Comparison of ENCODE assay signal across 8 mouse cellular contexts in genomic region chr9:55512027-55512543, GRCm38 (mm10). TPM values are rescaled to one million over a fixed set of nuclear protein-coding genes. Genes with fewer than 3 reads are reported as not detected.
DNase-seq lines count a peak whose midpoint lies in the region; ATAC-seq lines count a peak whose summit lies in the region.

TSS of gene Etfa (minus strand) at chr9:55512243.

- peaks cover 0 to 16% of the 10 kb centered on the region in 2 experiments; a peak in 1 of 4 replicates for H3K4me1 ChIP-seq in heart, embryonic 14.5 days (ENCODE audit: control insufficient read depth in 2 of 2, insufficient read depth in 2 of 2, low read length in 2 of 2)
- H3K4me1 ChIP-seq in liver, embryonic 13.5 days (replicated peaks) = peaks cover 27% of the 10 kb centered on the region
- peaks cover 9% of the 10 kb centered on the region for H3K4me1 ChIP-seq in stomach, embryonic 16.5 days (ENCODE audit: control insufficient read depth, insufficient read depth, low read length)

- H3K36me3 ChIP-seq in heart, embryonic 14.5 days (ENCODE audit: control insufficient read depth, insufficient read depth, low read length) = 0 out of 2 replicates have a peak, but pooled peaks cover 5% of the 10 kb centered on the region
- no peaks in the 10 kb centered on the region for H3K36me3 ChIP-seq in liver, embryonic 13.5 days
- H3K36me3 ChIP-seq in stomach, embryonic 16.5 days (ENCODE audit: control insufficient read depth, insufficient read depth, low read length) = no peaks in the 10 kb centered on the region

- no peaks in the 10 kb centered on the region for H3K9me3 ChIP-seq in heart, embryonic 14.5 days (ENCODE audit: control insufficient read depth, low read length)
- no peaks in the 10 kb centered on the region for H3K9me3 ChIP-seq in liver, embryonic 13.5 days (replicated peaks)
- no peaks in the 10 kb centered on the region for H3K9me3 ChIP-seq in stomach, embryonic 16.5 days (replicated peaks; ENCODE audit: control insufficient read depth, low read length)

- DNase-seq in c-Kit-negative CD71-positive TER-119-positive erythroid progenitor cells, embryonic 14.5 days (ENCODE audit: low read depth, low spot score) = peak; percentile 96
- peak; percentile 91 for DNase-seq in fibroblast of lung, adult 2 months (ENCODE audit: low read depth)
- peak; percentile 98 for DNase-seq in kidney, postnatal 14 days
- peak; percentile 96 for DNase-seq in liver, embryonic 13.5 days
- peak; percentile 92 for DNase-seq in neural tube, embryonic 10.5 days (ENCODE audit: extremely low spot score, low spot score)

- H3K4me3 ChIP-seq in heart, embryonic 14.5 days (ENCODE audit: control insufficient read depth in 1 of 2, insufficient read depth in 1 of 2, low read depth in 1 of 2, low read length in 2 of 2) = peak within 1 kb of the TSS; percentile 80 to 95
- H3K4me3 ChIP-seq in liver, embryonic 13.5 days (replicated peaks) = peak within 1 kb of the TSS; percentile 93
- H3K4me3 ChIP-seq in stomach, embryonic 16.5 days (replicated peaks; ENCODE audit: low read length) = peak within 1 kb of the TSS; percentile 99

- H3K9ac ChIP-seq in heart, embryonic 14.5 days (ENCODE audit: low read length) = peak within 1 kb of the TSS; percentile 97
- peak within 1 kb of the TSS; percentile 95 for H3K9ac ChIP-seq in liver, embryonic 13.5 days
- peak within 1 kb of the TSS; percentile 98 for H3K9ac ChIP-seq in stomach, embryonic 16.5 days (ENCODE audit: low read length)

- H3K4me2 ChIP-seq in heart, embryonic 14.5 days (ENCODE audit: low read length) = peak within 1 kb of the TSS; percentile 82
- H3K4me2 ChIP-seq in liver, embryonic 13.5 days = peak within 1 kb of the TSS; percentile 92
- H3K4me2 ChIP-seq in stomach, embryonic 16.5 days (ENCODE audit: low read depth, low read length) = peak within 1 kb of the TSS; percentile 67

- peak within 1 kb of the TSS; percentile 78 to 95 for H3K27ac ChIP-seq in heart, embryonic 14.5 days (replicated peaks in 1 of 2; ENCODE audit: control insufficient read depth in 1 of 2, insufficient read depth in 1 of 2, low read depth in 2 of 2, low read length in 2 of 2)
- H3K27ac ChIP-seq in liver, embryonic 13.5 days = peak within 1 kb of the TSS; percentile 93
- peak within 1 kb of the TSS; percentile 90 for H3K27ac ChIP-seq in stomach, embryonic 16.5 days (ENCODE audit: low read length)

- under 1% methylated on average over 44 of the region's 47 CpGs for WGBS in heart, embryonic 14.5 days
- WGBS in liver, embryonic 13.5 days (ENCODE audit: insufficient replicate concordance) = under 1% methylated on average over 47 of the region's 47 CpGs
- under 1% methylated on average over 47 of the region's 47 CpGs for WGBS in stomach, embryonic 16.5 days

- ATAC-seq in CD4-positive, CD25-positive, alpha-beta regulatory T cell, adult 4 months = peak; percentile 99
- peak; percentile 98 for ATAC-seq in heart, embryonic 14.5 days (ENCODE audit: insufficient number of reproducible peaks, insufficient read depth, low FRiP score, low read depth)
- ATAC-seq in liver, embryonic 13.5 days (ENCODE audit: low read depth) = peak; percentile 98
- peak; percentile 99 for ATAC-seq in stomach, embryonic 16.5 days (ENCODE audit: insufficient read depth, low FRiP score)

- peaks cover 10% of the 10 kb centered on the region; the same call in 1 of the 2 replicates for H3K27me3 ChIP-seq in heart, embryonic 14.5 days (ENCODE audit: control insufficient read depth, insufficient read depth, low read length)
- H3K27me3 ChIP-seq in liver, embryonic 13.5 days = peaks cover 19% of the 10 kb centered on the region; the same call in 1 of the 2 replicates
- peaks cover 4% of the 10 kb centered on the region; the same call in 1 of the 2 replicates for H3K27me3 ChIP-seq in stomach, embryonic 16.5 days (ENCODE audit: control insufficient read depth, insufficient read depth, low read length)

RNA-seq across cellular contexts. Expression of gene Etfa, which starts in this region (rescaled TPM):
- 100 to 1,000 TPM; 126 to 138 TPM for polyA plus RNA-seq in CD4-positive, CD25-positive, alpha-beta regulatory T cell, adult 4 months (2017; shearing (Covaris generic))
- 396 and 402 TPM in 2 replicates for polyA plus RNA-seq in heart, embryonic 14.5 days (2014; fragmentation: Nextera tagmentation; extraction: Ambion mirVana)
- polyA plus RNA-seq in liver, embryonic 13.5 days (2015; fragmentation: Nextera tagmentation; extraction: Ambion mirVana) = 173 and 203 TPM in 2 replicates
- 247 and 265 TPM in 2 replicates for polyA plus RNA-seq in stomach, embryonic 16.5 days (2015; fragmentation: Nextera tagmentation; extraction: Ambion mirVana)

Comparison
In these comparisons a context has a peak if more than half of its experiments do, and no peak if none do; other contexts are left out.
1. Peak in every context shown above with its lines: DNase-seq, ATAC-seq, H3K4me3 ChIP-seq and H3K27ac ChIP-seq.